Mouse (Mus musculus) mouse trophoblast stem cell (cell line): ENCODE data around the gene Kif26a.

Experiments
- in situ Hi-C, 2 experiments: fragments of 300-500 bp; cut with MseI, MboI; formaldehyde crosslinking; loops; 2 replicates in 1 of 2; 3 replicates in 1 of 2; pipeline ENCODE4 v1.15.1; 2025

Kif26a gene

GRCm38 (mm10) chr12:112145875-112146651 lies at the start of gene Kif26a:
TSS of gene Kif26a (plus strand) at chr12:112146208.
- in situ Hi-C loops, result loop anchor here (5.0 to 10.0 kb wide), 2 partner anchors 326 to 399 kb away; no protein-coding TSS in a partner anchor

GRCm38 (mm10) chr12:112096733-112097117 lies 49.3 kb upstream of the Kif26a start:
- in situ Hi-C loops, result no loop called here

- in situ Hi-C loops, result no loop called here
These were observed 45.9 kb upstream of the Kif26a start for GRCm38 (mm10) chr12:112100106-112100505.

GRCm38 (mm10) chr12:112101045-112101444 lies 45.0 kb upstream of the Kif26a start:
- in situ Hi-C loops, result no loop called here

GRCm38 (mm10) chr12:112103179-112103578 lies 42.8 kb upstream of the Kif26a start:
- in situ Hi-C loops, result no loop called here

- in situ Hi-C loops, result no loop called here
These were observed 41.1 kb upstream of the Kif26a start for GRCm38 (mm10) chr12:112104890-112105289.

GRCm38 (mm10) chr12:112106541-112106971 lies 39.5 kb upstream of the Kif26a start, which contains the start of gene Aspg:
TSS of gene Aspg (plus strand) at chr12:112106679.
- in situ Hi-C loops, result no loop called here

- in situ Hi-C loops, result no loop called here
These were observed 38.3 kb upstream of the Kif26a start for GRCm38 (mm10) chr12:112107685-112108084.

- in situ Hi-C loops, result no loop called here
These were observed 37.1 kb upstream of the Kif26a start for GRCm38 (mm10) chr12:112108696-112109445.

- in situ Hi-C loops, result no loop called here
These were observed 36.3 kb upstream of the Kif26a start for GRCm38 (mm10) chr12:112109701-112110100.

GRCm38 (mm10) chr12:112111323-112111722 lies 34.7 kb upstream of the Kif26a start:
- in situ Hi-C loops, result no loop called here

GRCm38 (mm10) chr12:112112235-112112634 lies 33.8 kb upstream of the Kif26a start:
- in situ Hi-C loops, result no loop called here

GRCm38 (mm10) chr12:112112686-112113396 lies 33.2 kb upstream of the Kif26a start:
- in situ Hi-C loops, result no loop called here

GRCm38 (mm10) chr12:112113710-112114109 lies 32.3 kb upstream of the Kif26a start:
- in situ Hi-C loops, result no loop called here

GRCm38 (mm10) chr12:112117006-112117405 lies 29.0 kb upstream of the Kif26a start:
- in situ Hi-C loops, result no loop called here

- in situ Hi-C loops, result no loop called here
These were observed 28.4 kb upstream of the Kif26a start for GRCm38 (mm10) chr12:112117649-112118048.

GRCm38 (mm10) chr12:112121188-112121587 lies 24.8 kb upstream of the Kif26a start:
- in situ Hi-C loops, result no loop called here

GRCm38 (mm10) chr12:112125903-112126302 lies 20.1 kb upstream of the Kif26a start:
- in situ Hi-C loops, result no loop called here

- in situ Hi-C loops, result no loop called here
These were observed 18.9 kb upstream of the Kif26a start for GRCm38 (mm10) chr12:112126931-112127635.

- in situ Hi-C loops, result no loop called here
These were observed 17.5 kb upstream of the Kif26a start for GRCm38 (mm10) chr12:112128526-112128925.

GRCm38 (mm10) chr12:112129300-112129856 lies 16.6 kb upstream of the Kif26a start:
- in situ Hi-C loops, result no loop called here
